Mouse (Mus musculus) left cerebral cortex, adult 9 months (tissue): ENCODE measurements around the gene Apob.
A peak's percentile ranks its signal among the peaks of the same experiment; 100 is the strongest.

Experiments used
- DNase-seq, 2 experiments: peaks; one replicate each; pipeline ENCODE4 v3.0.0; 2022; ENCODE audit warnings: low spot score in 2 of 2

Gene Apob

DNA sequence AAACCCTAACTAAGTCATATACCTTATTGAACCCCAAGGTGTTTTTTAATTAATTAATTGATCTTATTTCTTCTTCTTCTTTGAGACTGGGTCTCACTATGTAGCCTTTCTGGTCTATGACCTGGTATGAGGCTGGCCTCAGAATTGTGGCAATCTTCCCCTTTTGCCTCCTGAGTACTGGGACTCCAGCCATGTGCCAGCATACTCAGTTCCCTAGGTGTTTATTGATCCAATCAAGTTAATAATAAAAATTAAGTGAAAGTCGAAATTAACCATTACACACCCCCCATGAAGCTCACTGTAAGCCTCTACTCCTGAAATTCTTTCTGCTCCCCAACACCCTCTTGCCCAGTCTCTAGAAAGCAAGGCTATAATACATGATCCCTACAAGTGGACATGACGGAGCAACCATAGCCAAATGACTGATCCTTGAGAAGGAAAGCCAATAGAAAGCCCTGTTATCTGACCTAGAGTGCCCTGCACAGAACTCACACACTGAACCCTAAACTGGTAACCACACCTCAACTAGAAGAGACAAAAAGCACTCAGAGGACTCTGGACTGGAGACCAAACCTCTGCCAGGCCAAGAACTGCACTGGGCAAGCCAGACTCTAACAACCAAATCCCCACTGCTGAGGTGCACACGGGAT lies 60.8 kb downstream of the Apob start:
- no peak for DNase-seq

- DNase-seq, result no peak
Observed at GRCm38 (mm10) chr12:8042626-8043394, 65.4 kb downstream of the Apob start.

DNA sequence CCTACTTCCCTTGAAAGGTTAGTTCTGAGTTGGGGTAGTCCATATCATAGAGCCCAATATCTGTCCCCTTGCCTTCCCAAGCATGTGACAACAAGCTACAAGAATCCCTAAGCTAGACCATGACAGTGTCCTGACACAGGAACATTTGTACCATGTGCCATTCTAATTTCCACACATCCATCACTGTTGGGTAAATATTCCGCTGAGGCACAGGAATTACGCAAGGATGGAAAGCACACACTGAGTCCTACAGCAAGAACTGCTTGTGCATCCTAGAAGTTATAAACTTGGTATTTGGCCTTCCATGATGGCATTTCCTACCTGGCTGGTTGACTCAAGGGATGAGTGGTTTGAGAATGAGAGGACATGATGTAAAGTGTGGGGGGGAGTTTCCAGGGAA lies 69.6 kb downstream of the Apob start:
- no peak for DNase-seq

GRCm38 (mm10) chr12:8047789-8048309 lies 70.4 kb downstream of the Apob start:
- no peak for DNase-seq

GRCm38 (mm10) chr12:8056001-8056640 lies 78.7 kb downstream of the Apob start:
- no peak for DNase-seq

- DNase-seq, result peak in 1 of 2 experiments; percentile 77
Observed at GRCm38 (mm10) chr12:8059576-8059975, 82.1 kb downstream of the Apob start.

GRCm38 (mm10) chr12:8063363-8064065 lies 86.1 kb downstream of the Apob start:
- DNase-seq, result no peak
